Mouse (Mus musculus) natural killer cell, adult 2 months (primary cell): Measurements from ENCODE around the gene Prdx5.

Source experiments
- DNase-seq, 2 experiments: peaks; one replicate each; pipeline ENCODE4 v3.0.0; 2022; ENCODE audit warnings: low spot score in 2 of 2

The Prdx5 gene

DNA sequence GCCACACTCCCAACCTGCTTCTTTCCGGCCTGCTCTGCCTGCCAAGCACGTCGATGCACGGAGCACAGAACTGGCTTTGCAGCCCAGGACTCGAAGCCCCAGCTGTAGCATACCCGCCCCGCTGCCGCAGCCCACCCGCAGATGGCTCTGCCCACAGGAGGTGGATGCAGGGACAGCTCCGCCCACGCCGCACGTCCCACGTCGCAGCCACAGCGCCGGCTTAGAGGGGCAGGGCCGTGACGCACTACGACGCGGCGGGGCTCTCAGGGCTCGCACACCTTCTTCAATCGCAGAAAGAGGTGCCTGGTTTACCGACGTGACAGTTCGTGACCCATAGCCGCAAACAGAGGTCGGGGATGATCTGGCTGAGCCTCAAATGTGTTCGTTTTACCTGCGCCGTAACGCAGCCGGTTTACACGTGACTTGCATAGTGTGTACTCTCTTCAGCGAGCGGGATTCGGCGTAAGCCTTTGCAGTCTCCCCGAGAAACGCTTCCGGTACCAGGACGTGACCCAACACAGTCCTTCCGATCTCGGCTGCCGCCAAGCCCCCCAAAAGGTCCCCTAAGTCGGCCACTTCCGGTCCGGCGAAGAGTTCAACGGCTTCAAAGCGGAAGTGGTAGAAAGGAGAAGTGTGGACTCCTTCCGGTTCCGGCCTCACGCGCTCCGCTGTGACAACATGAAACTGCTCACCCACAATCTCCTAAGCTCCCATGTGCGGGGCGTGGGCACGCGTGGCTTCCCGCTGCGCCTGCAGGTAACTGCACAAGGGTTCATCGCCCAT lies at the start of gene Prdx5, which contains the start of gene Trmt112:
TSS of gene Prdx5 (minus strand) at position 600 of the 783 bp plus-strand sequence.
TSS of gene Trmt112 (plus strand) at position 192 of the 783 bp plus-strand sequence.
- peak; percentile 88 to 90 for DNase-seq

DNA sequence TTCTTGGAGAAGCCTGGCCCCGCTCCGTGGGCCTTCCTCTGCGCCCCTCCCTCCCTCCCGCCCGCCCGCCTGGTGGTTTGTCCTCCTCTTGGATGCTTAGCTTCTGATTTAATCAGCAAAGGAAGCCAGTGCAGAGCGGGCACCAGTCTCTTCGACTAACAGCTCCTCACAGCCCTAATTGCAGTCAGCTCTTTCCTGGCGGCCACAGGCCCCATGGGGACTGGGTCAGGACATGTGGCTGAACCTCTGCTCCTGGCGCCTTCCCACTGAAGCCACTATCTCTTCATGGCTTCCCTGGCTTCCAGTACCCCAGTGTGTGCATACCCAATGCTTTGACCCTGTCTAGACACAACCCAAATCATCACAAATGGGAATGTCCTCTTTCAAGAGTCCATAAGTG lies 46.6 kb upstream of the Prdx5 start:
- no peak for DNase-seq

DNA sequence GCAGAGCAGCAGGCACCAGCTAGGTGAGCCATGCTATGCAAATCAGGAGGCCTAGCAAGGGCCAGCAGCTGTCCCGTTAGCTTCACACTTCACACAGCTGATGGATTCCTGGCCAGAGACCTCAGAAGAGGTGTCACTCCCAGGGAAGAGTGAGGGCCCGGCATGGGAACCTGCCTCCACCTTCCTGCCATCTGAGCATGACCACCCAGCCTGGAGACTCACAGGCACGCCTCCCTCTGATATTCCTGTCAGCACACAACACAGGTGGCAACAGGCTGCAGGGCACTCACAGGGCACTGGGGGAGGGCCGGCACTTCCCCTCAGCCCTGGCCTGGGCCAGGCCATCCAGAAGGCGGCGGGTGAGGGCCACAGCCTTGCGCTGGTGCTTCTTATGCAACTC lies 45.5 kb upstream of the Prdx5 start:
- DNase-seq = no peak

DNA sequence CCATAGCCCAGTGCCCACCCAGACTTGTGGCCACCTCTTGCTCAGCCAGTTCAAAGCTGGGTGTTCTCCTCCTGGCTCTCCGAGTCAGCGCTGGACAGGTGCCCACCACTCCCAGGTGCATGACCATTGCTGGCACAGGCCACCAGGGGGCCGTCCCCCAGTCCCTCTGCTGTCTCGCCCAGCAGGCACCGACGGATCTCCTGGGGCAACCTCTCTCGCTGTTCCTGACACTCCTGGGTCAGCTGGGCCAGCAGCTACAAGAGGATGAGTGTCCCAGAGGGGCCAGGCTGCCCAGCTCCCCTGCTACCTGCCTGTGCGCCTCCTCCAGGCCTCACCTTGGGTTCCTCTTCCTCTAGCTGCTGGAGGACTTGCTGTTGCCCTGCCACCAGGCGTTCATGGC lies 44.1 kb upstream of the Prdx5 start:
- DNase-seq = no peak

DNA sequence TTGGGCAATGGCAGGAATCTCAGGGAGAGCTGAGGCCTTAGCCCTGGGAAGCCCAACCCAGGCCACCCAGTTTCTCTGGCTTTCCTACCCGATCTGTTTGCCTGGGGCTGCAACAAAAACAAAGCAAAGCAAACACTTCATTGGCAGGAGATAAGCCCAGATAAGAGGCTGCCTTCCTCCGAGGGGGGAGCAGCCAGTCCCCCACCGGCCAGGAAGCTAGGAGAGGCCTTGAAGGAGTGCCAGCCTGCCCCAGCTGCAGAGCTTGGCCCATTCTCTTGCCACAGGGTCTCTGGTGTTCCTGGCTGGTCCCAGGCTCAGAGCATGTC lies 42.8 kb upstream of the Prdx5 start:
- no peak for DNase-seq

DNA sequence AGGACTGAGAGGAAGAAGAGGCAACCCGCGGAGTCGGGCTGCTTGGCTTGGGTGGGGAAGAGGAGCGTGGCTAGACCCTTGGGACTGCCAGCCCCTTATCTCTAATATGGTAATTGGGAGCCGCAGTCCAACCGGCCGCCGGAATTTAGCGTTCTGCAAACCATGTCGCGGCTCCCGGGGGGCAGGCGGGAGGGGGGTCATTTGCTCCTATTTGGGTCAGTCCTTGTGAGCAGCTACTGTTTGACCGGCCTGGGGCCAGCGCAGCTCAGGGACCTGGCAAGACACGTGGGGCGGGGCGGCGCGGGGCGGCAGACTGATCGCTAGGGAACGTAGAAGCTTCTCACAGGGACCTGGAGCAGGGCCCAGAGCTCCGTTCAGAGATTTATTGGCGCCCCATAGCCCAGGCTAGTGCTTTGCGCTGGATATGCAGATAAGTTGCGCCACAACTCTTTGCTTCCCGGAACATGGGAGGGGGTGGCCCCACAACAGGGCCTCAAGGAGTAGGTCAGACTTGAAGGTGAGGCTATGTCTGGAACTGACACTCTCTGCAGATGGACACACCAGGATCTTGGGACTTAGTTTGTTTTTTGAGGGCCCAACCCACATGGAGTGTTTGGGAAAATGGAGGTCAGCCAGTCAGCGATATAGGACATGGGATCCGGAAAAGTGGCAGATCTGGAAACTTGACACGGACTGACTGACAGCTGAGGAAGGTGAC lies 42.2 kb upstream of the Prdx5 start:
- peak in 1 of 2 experiments; percentile 30 for DNase-seq

DNA sequence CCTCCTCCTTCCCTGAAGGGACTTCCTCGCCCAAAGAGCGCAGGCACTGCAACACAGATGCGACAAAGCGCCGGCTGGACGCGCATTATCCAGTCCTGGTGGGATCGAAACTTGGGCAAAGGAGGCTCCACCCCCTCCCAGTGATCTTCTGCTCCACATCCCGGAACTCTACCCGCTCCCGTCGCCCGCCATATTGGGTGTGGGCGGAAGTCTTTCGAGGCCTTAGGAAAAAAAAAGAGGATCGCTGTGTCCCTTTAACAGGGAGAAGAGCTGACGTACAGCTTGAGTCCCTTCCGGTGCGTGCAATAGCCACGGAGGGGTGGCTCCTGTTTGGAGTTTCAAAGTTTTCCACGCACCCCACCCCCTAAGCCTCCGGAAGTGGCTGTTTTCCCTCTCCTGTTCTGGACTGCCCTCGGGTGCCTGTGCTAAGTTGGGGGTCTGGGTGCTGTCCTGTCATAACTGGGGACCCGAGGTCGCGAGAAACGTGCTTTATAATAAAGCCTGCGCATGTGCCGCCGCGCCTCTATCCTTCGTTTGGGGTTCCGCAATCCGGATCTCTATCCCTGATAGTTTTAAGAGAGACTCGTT lies 41.6 kb upstream of the Prdx5 start:
- peak; percentile 49 to 51 for DNase-seq

DNA sequence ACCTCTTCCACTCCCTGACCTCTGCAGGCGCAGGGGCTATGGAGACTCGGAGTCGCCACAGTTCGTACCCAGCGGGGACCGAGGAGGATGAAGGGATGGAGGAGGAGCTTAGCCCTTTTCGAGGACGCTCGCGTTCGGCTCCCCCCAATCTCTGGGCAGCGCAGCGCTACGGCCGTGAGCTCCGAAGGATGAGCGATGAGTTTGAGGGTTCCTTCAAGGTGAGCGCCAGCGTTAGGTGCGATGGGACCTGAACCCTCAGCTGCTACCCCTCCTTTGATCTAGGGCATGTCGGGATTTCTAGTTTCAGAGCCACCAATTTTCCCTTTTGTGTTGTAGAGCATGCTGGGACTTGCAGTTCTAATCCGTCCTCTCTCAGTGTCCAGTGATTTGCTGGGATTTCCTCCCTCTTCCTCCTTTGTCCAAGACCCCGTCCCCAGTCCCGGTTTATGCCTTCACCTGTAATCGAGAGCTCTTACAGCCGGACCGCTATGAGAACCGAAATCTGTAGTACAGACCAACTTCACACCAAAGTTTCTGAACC lies 40.8 kb upstream of the Prdx5 start:
- no peak for DNase-seq

DNA sequence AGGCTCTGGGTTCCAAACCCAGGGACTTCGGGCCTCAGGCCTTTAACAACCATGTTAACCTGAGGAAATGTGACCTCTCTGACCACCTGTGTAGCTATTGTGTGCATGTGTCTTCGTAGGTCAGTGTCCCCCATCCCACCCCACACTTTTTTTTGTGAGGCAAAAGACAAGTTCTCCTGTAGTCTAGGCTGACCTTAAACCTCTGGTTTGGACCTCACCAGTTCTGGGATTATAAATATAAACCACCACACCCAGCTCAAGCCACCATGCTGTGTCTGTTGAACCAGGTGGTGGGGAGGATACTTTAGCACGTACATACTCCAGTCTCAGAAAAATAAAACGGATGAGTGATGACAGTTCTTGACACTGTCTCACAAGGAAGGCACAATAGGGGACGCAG lies 40.0 kb upstream of the Prdx5 start:
- no peak for DNase-seq

DNA sequence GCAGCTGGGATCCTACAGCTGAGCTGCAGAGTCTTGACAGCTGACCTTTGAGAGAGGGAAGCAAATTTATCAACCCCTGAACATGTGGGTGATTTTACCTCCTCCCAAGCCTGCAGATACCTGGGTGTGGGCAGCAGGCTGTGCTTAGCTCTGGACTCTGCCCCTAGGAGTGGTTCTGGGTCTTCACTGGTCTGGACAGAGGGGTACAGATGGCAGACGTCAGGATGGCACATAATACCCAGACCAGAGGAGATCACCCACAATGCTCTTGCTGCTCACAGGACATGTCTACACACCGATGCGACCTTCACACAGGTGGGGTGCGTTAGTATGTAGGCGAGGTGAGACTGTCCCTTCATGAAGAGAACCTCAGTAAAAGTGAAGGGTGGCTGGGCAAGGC lies 39.6 kb upstream of the Prdx5 start:
- no peak for DNase-seq

DNA sequence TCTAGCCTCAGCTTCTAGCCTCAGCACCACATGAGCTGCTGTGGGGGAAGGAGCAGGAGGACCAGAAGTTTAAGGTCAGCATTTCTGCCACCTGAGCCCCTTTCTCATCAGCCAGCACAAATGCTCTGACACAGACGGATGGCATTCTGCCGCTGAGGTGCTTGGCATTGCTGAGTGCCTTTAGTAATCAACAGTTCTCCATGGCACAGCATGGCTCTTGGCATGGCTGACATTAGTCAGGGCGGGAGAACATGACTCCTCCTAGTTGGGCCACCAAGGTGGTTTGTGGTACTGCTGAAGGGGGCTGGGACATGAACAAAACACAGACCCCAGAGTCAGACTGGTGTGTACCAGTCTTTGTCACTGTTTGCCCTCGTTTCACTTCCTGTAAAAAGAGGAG lies 38.3 kb upstream of the Prdx5 start:
- DNase-seq = no peak

DNA sequence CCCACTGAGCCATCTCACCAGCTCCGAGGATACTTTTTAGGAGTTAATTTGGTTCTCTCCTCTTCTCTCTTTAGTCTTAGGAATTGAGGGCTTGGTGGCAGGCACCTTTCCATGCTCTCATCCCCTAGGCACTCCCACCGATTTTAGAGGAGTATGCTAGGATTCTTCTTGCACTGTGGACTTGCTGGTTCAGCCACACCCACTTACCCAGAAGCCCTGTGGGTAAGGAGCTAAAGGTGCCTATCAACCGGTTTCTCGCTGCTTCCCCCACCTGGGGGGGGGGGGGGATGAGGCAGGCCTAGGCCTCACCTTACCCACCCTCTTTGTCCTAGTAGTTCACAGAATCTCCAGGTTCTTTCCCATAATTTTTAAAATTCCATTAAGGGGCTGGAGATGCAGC lies 37.8 kb upstream of the Prdx5 start:
- DNase-seq = no peak

DNA sequence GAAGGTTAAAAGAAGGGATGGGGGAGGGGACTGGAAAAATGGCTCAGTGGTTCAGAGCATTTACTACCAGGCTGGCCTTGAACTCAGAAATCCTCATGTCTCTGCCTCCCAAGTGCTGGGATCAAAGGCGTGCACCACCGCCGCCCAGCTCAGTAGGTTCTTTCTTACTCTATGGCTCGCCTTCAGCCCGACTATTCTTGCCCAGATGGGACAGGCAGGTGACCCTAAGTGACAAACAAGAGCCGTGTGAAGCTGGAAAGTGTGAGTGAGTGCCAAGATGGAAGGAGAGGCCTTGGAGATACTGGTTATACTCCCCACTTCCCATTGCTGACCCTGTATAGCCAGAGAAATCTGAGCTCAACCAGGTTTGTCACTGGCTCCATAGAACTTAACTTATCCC lies 33.8 kb upstream of the Prdx5 start:
- DNase-seq = no peak

DNA sequence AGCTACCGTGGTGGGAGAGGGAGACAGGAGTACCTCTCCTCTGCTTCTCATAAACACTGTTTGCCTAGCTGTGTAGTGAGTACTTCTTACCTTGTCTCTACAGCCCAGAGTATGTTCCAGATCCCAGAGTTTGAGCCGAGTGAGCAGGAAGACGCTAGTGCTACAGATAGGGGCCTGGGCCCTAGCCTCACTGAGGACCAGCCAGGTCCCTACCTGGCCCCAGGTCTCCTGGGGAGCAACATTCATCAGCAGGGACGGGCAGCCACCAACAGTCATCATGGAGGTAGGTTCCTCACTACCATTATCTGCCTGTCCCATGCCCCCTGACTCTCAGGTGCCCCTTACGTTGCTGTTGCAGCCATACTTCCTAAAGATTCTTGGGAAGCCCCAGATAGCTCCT lies 32.9 kb upstream of the Prdx5 start:
- DNase-seq = no peak

DNA sequence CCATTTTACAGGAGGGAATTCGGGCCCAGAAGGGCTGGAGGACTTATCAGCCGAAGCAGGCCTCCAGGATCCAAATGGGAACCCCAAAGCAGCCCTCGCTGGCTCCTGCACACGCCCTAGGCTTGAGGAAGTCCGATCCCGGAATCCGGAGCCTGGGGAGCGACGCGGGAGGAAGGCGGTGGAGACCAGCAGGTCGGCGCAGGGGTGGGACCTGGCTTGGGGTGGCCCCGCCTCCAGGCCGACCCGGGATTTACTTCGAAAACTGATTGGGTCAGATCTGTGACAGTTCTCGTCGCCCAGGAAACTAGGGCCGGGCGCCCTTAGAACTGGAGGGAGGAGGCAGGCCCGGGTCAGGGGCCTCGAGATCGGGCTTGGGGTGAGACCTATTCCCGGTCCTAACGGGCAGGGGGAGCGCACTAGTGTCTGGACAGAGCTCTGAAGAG lies 32.4 kb upstream of the Prdx5 start, which contains the start of gene Gpr137:
TSS of gene Gpr137 (minus strand) at position 232 of the 443 bp plus-strand sequence.
- DNase-seq = peak; percentile 85 to 87

DNA sequence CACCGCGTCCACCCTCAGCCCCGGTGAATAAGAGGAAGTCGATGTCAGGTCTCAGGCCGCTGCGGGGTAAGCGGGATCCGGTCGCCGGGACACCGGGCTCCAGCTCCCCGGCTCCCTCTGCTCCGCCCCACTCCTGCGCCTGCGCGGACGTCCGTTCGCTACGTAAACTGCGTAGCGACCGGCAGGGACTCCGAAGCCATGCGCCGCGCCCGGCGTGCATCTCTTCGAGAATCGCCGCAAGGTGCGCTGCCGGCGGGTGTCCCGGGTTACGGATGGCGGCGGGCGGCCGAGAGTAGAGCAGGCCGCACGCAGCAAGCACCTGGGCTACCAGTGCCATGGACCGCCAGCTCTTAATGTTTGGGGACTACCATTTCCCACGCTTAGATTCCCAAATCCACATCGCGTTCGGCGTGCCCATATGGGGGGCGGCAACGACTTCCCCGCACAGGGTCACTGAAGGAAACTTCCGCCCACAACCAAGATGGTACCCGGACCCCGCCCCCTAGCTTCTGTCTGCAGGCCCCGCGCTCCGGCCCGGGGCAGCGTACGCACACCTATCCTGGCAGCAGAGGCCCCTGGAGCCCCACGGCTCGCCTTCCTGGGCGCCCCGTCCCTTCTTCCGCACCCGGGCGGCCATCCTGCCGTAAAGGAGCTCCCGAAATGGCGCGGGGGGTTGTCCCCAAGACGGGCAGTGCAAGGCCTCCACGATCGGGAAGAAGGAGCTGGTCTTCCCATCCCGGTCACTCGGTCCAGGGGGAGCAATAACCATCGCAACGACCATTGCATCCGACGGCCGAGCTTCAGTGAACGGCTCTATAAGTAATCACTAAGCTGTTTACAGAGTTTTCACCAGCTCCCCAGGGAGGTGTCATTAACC lies 31.7 kb upstream of the Prdx5 start, which contains the start of gene Bad:
TSS of gene Bad (plus strand) at position 490 of the 877 bp plus-strand sequence.
- peak; percentile 90 to 91 for DNase-seq

DNA sequence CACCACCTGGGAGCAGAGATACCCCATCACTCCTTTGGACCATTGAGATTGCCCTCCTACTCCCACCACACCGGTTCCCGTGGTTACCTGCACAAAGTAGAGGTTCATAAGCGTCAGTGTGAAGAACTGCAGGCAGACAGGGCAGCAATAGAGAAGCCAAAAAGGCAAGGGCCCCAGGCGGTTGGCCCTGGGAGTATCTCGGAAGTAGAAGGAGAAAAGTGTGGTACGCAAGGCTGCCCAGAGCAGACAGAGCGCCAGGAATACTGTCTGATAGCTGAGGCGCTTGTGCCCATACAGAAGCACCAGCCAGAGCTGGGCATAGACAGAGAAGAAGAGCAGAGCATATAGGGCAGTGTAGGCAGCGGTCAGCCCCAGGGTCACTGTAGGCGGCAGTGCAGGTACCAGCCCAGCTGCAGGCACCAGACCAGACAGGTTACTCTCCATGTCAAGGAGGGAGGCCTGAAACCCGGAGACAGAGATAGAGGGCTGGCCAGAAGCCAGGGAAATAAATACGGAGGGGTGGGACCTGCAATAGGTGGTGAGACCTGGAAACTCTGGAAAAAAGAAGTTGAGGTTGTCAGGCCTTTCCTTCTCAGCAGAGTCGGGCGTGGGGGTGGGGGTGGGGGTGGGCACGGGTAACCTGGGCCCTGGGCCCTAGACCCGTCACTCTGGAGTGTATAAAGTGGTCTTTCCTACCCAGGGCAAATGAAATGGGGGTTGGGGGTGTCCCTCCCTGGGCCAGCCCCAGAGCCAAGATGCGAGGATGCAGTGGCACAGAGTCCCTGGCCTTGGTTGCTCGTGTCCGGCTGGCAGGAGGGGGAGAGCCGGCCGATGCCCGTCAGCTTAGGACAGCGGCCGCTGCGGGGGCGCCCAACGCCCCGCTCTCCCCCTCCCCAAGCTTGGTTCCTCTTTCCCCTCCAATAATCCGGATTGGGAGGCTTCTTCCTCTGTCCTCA lies 30.8 kb upstream of the Prdx5 start:
- DNase-seq = no peak

DNA sequence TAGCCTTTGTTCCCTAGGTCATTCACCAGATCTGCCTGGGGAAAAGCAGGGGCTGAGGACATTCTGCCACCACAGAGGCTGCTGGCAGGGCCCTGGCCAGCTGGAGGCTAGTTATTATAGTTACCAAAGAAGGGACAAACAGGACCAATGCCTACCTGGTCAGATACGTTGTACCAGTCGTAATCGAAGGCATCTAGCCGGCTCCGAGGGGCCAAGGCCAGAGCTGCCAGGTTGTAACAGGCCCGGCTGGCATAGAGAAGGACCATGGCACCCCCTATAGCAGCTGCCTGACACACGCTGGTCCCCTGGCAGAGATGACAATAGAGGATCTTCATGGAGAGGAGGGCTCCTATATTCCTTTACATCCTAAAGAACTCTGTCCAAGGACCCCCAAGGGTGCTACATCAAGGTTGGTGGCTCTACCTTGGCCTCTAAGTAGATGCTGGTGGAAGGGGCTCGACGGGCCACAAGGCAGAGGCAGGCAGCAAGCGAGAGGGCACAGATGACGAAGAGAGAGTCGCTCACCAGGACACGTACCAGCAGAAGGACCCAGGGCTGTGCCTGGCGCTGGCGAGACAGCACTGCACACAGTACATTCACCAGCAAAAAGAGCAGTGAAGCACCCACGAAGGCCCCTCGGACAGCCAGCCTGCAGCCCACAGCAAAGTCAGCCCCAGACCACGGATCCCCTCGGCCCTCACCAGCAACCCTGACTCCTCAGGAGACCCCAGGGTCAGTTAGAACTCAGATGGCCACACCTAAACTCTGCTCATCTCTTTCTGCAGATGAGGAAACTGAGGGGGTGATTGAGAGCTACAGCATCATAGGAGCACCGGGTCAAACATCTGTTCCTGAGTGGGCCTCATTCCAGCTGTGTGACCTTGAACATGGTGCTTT lies 29.4 kb upstream of the Prdx5 start:
- no peak for DNase-seq
